Mouse (Mus musculus) cortical plate, adult 2 months (tissue): ENCODE results near the gene Sbno2.

Source experiments
- CTCF ChIP-seq: fragments of 200-500 bp; IDR thresholded peaks from 2 replicates; pipeline ENCODE4 v1.5.1; 2011; ENCODE audit warnings: mild to moderate bottlenecking, control low read depth, low read length; ENCODE audit not compliant: insufficient read depth; ENCODE audit errors: extremely low read depth
- POLR2A ChIP-seq: fragments of 200-500 bp; IDR thresholded peaks from 2 replicates; pipeline ENCODE4 v1.6.1; 2011; ENCODE audit warnings: mild to moderate bottlenecking, low read length, control low read depth; ENCODE audit not compliant: insufficient read depth; ENCODE audit errors: extremely low read depth

DNA sequence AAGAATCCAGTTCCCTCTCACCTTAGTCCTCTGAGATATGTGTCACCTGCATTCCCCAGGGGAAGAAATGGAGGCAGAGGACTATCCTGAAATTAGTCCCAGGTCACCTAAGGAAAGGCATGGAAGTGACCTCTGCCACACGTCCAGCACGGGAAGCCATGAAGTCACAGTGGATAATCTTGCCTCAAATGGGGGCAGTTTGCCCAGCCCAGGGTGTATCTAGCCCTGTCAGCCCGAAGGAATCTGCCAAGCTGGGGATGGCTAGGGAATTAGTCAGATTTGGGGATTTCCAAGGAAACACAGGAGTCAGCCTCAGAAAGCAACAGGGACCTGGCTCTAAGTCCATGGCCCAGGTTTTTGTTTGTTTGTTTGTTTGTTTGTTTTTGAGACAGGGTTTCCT is 1.2 kb downstream of the Sbno2 start:
- TF ChIP-seq CTCF: no peak
- TF ChIP-seq POLR2A: no peak
